Mouse (Mus musculus): ENCODE measurements around the gene Suz12.
"Not testable (repeated sequence)": the region's sequence is repeated elsewhere in the genome, so short reads cannot be mapped to it uniquely, and the experiment has no call there.

Gene Suz12

GRCm38 (mm10) chr11:79993356-79994270, 707 bp downstream of the Suz12 start:
- DNase-seq: no peak

GRCm38 (mm10) chr11:79994271-79994988, 1.5 kb downstream of the Suz12 start:
- no peak for DNase-seq

DNA sequence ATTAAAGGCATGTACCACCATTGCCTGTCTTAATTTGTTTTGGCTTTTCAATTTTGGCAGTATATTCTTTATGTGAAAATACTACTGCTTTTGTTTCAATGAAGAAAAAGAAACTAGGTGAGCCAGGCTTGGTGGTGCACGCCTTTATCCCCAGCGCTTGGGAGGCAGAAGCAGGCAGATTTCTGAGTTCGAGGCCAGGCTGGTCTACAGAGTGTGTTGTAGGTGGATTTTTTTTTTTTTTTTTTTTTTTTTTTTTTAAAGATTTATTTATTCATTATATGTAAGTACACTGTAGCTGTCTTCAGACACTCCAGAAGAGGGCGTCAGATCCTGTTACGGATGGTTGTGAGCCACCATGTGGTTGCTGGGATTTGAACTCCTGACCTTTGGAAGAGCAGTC, 23.6 kb downstream of the Suz12 start:
- DNase-seq: not testable (repeated sequence)

- no peak for DNase-seq
Measured at GRCm38 (mm10) chr11:80019792-80020191, 26.9 kb downstream of the Suz12 start.

GRCm38 (mm10) chr11:80021306-80021705, 28.4 kb downstream of the Suz12 start:
- no peak for DNase-seq

DNA sequence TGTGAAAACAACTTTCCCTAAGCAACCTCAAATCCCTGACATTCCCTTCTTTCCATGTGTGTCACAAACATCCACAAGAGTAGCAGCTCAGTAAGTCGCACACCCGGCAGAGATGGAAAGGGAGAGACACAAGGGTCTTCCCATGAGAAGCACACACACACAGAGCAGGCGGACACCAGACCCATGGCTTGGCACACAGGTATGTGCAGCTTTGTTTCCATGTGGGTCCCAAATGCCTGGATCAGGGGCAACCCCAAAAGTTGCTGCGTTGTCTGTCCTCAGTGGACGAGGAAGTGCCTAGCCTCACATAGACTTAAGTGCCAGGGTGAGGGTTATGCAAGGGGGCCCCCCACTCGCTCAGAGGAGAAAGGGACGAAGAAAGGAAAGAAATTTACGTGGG, 44.6 kb downstream of the Suz12 start:
- DNase-seq: no peak

- peak; percentile 22 to 42 for DNase-seq
Measured at GRCm38 (mm10) chr11:80042615-80043418, 49.9 kb downstream of the Suz12 start.

DNA sequence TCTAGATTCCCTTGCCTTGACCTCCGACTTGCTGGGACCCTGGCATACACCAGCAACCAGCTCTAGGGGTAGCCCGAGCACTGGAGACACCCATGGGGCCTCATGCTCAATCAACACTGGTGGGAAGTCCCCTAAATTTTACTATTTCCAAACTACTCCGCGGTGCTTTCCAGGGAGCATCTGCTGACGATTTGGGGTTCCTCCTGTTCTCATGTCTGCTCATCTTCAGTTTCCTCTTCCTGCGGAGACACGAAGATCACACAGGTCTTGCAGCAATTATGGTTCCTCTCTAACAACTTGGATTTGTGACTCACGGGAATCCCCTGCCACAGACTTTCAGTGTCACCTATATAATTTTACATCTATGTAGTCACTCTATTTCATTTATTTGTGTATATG, 50.5 kb downstream of the Suz12 start:
- no peak for DNase-seq

GRCm38 (mm10) chr11:80046856-80047255, 54.0 kb downstream of the Suz12 start:
- no peak for DNase-seq

DNA sequence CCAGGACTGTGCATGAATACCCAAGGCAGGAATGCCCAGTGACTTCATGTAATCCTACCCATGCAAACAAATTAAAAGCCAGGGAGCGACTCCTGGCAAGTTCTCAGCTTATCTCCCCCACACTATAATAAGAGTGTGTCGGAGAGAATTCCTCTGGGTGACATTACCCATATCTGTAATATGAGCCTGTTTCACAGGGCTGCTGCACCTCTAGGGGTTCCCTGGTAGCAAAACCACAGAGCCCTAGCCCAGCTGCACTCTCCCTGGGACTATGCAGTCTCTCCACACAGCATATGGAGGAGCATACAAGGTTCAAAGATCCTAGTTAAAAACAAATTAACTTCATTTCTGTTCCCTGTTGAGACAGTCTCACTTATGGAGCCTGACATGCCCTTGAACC, 57.2 kb downstream of the Suz12 start:
- DNase-seq: no peak

GRCm38 (mm10) chr11:80052456-80052855, 59.5 kb downstream of the Suz12 start:
- DNase-seq: no peak

GRCm38 (mm10) chr11:80053171-80053570, 60.3 kb downstream of the Suz12 start:
- DNase-seq: no peak

DNA sequence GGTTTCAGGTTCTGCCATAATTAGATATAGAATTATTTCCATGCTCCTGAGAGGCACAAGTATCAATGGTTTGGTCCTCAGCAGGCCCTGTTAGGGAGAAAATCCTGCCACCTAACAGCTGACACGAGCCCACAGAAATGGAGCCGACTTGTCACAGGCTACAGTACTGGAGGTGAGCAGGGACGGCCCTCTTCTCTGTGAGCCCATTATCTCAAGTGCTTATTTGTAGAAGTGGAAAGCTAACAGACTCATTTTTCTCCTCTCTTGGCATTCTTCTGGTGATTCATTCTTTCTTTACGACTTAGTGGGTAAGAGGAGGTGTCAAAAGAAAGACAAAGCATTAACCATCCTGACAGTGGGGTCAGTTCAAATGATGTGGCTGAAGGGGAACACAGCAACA, 61.8 kb downstream of the Suz12 start:
- DNase-seq: no peak

GRCm38 (mm10) chr11:80056141-80056540, 63.2 kb downstream of the Suz12 start:
- DNase-seq: no peak

DNA sequence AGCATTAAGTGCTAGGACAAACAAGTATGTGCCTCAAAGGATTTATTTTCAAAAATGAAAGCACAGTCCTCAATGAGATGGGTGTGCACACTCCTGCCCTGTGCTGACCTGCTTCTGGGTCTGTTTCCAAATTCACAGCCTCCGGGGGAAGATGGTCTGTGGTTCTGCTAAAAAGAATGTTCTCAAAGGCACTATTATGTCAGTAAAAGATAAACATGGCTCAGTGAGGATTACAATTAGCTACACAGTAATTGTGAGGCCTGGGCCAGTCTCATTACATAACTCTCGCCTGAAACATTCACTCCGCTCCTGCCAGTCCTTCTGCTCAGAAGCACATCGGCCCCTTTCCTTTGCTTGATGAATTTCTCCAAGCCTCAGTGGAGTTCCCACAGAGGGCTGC, 69.3 kb downstream of the Suz12 start:
- DNase-seq: no peak

- not testable (repeated sequence) for DNase-seq
Measured at GRCm38 (mm10) chr11:80066373-80066772, 73.5 kb downstream of the Suz12 start.

DNA sequence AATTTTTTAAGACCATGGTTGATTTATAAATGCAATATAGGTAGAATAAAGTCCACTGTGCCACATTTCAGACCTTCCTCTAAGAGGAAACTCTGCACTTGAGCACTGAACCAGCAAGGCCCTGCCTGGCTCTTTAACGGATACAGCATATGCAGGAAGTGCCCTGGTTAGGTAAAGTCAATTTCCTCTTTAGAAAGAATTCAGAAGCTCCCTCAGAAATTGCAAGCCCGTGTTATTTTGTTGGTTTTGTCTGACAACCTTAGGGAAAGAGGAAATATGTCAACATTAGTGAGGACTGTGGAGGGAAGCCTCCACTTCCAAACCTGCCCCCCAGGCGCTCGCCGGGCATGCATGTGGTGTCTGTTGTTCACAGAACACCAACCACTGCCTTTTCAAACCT, 74.7 kb downstream of the Suz12 start:
- DNase-seq: peak in 1 of 2 experiments; percentile 33

- DNase-seq: no peak
Measured at GRCm38 (mm10) chr11:80069815-80070214, 76.9 kb downstream of the Suz12 start.

DNA sequence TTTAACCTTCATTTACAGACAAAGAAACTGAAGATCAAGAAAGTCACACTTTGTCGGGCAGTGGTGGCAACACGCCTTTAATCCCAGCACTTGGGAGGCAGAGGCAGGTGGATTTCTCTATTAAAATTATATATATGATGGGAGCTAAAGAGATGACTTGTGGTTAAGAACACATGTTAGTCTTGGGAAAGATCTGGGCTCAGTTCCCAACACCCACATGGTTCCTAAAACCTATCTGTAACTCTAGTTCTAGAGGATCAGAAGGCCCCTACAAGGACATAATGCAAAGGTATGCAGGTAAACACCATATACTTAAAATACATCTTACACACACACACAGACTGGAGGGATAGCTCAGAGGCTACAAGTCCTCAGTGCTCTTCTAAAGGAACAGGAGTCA, 78.1 kb downstream of the Suz12 start:
- no peak for DNase-seq

GRCm38 (mm10) chr11:80072365-80072764, 79.5 kb downstream of the Suz12 start:
- no peak for DNase-seq

DNA sequence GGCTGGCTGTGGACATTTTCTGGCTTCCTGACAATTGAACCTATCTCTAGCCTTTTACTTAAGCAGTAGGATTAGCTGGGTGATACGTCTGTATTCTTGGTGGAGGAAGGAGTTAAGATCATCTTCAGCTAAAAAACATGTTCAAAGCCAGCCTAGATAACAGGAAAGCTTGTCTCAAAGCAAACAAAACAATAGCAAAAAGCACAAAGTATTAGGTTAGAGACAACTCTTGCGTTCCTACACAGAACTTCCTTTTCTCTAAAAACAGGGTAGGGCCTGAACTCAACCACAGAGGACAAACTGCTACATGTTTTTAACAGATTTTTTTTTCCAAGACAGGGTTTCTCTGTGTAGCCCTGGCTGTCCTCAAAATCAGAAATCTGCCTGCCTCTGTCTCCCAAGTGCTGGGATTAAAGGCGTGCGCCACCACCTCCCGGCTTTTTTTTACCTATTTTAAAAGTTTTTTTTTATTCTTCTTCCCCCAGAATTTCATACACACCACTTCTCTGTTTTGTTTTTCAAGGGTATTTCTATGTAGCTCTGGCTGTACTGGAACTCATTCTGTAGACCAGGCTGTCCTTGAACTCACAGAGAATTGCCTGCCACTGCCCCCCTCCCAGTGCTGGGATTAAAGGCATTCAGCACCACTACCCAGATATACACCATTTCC, 82.8 kb downstream of the Suz12 start:
- DNase-seq: no peak

DNA sequence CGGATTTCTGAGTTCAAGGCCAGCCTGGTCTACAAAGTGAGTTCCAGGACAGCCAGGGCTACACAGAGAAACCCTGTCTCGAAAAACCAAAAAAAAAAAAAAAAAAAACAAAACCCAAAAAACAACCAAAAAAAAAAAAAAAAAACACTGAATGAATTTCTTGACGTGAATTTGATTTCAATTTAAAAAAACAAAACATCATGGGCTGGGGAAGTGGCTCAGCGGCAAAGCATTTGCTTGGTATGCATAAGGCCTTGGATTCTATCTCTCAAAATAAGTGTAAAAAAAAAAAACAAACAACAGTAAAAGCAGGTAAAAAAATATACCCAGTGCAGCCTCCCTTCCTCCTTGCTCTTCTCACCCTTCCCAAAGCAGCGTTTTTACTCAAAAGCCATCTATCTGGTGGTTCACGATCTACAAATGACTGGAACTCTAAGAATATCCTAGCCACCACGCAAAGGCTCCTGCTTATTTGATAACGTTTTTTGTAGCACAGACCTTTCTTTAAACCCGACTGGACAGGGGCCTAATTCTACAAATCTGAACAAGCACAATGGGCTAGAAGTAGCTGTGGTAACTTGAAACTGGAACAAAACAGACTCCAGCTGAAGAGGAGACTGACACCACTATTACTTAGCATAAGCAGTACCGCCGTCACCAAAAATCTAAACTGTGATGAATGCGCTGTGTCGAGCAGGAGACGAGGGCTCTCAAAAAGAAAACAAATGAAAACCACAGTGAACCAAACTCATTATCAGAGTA, 85.1 kb downstream of the Suz12 start:
- DNase-seq: no peak

Data from spleen, adult 18-20 months (tissue).